Mouse (Mus musculus): ENCODE results near the gene Itga9.

Gene Itga9

GRCm38 (mm10) chr9:118654969-118655368 lies 48.5 kb downstream of the Itga9 start:
- DNase-seq, result peak; percentile 38 to 65

GRCm38 (mm10) chr9:118655726-118656125 lies 49.2 kb downstream of the Itga9 start:
- peak; percentile 52 to 70 for DNase-seq

GRCm38 (mm10) chr9:118658159-118658558 lies 51.7 kb downstream of the Itga9 start:
- DNase-seq, result no peak

GRCm38 (mm10) chr9:118659809-118660208 lies 53.3 kb downstream of the Itga9 start:
- DNase-seq, result no peak

GRCm38 (mm10) chr9:118660259-118660658 lies 53.8 kb downstream of the Itga9 start:
- DNase-seq, result peak in 1 of 2 experiments; percentile 35

- DNase-seq, result no peak
Measured at GRCm38 (mm10) chr9:118662026-118662425, 55.5 kb downstream of the Itga9 start.

- no peak for DNase-seq
Measured at GRCm38 (mm10) chr9:118662476-118662875, 56.0 kb downstream of the Itga9 start.

GRCm38 (mm10) chr9:118663938-118664337 lies 57.4 kb downstream of the Itga9 start:
- DNase-seq, result no peak

GRCm38 (mm10) chr9:118666069-118666468 lies 59.6 kb downstream of the Itga9 start:
- no peak for DNase-seq

- DNase-seq, result no peak
Measured at GRCm38 (mm10) chr9:118669696-118670095, 63.2 kb downstream of the Itga9 start.

GRCm38 (mm10) chr9:118674277-118674676 lies 67.8 kb downstream of the Itga9 start:
- DNase-seq, result no peak

- no peak for DNase-seq
Measured at GRCm38 (mm10) chr9:118674761-118675160, 68.3 kb downstream of the Itga9 start.

GRCm38 (mm10) chr9:118675573-118676170 lies 69.2 kb downstream of the Itga9 start:
- no peak for DNase-seq

- no peak for DNase-seq
Measured at GRCm38 (mm10) chr9:118676692-118677091, 70.2 kb downstream of the Itga9 start.

GRCm38 (mm10) chr9:118677349-118677748 lies 70.9 kb downstream of the Itga9 start:
- no peak for DNase-seq

GRCm38 (mm10) chr9:118678020-118678750 lies 71.7 kb downstream of the Itga9 start:
- DNase-seq, result peak; percentile 55 to 77

GRCm38 (mm10) chr9:118678759-118679158 lies 72.3 kb downstream of the Itga9 start:
- no peak for DNase-seq

GRCm38 (mm10) chr9:118681506-118681905 lies 75.0 kb downstream of the Itga9 start:
- no peak for DNase-seq

GRCm38 (mm10) chr9:118682154-118682553 lies 75.7 kb downstream of the Itga9 start:
- DNase-seq, result no peak

GRCm38 (mm10) chr9:118683507-118683906 lies 77.0 kb downstream of the Itga9 start:
- no peak for DNase-seq

- peak in 1 of 2 experiments; percentile 25 for DNase-seq
Measured at GRCm38 (mm10) chr9:118684343-118684742, 77.9 kb downstream of the Itga9 start.

GRCm38 (mm10) chr9:118686166-118686961 lies 79.9 kb downstream of the Itga9 start:
- DNase-seq, result no peak

- DNase-seq, result no peak
Measured at GRCm38 (mm10) chr9:118688248-118688647, 81.8 kb downstream of the Itga9 start.

Data from lung, postnatal 4 days (tissue).